Mouse (Mus musculus): ENCODE results near the gene Rap1gap. TPM values are rescaled to one million over a fixed set of nuclear protein-coding genes. Genes with fewer than 3 reads are reported as not detected.

The Rap1gap gene
- total RNA-seq, 2 experiments from 2014 or later: 6.6 to 7.4 TPM

DNA sequence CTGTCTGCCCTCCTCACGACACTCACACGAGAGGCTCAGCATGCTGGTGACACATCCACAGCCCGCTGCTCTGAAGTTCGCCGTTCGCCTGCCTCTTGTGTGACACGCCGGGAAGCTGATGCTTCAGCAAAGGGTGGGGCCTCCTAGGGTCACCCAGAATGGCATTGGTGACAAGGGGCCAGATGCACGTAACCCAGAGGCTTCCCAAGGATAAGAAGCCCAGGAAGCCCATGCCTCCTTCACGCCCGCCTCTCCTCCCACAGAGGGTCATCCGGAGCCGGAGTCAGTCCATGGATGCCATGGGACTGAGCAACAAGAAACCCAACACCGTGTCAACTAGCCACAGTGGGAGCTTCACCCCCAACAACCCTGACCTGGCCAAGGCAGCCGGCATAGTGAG, 57.0 kb downstream of the Rap1gap start:
- no peak for DNase-seq (ENCODE audit: low spot score in 2 of 2)

GRCm38 (mm10) chr4:137722230-137722629, 57.7 kb downstream of the Rap1gap start:
- no peak for DNase-seq (ENCODE audit: low spot score in 2 of 2)

- DNase-seq (ENCODE audit: low spot score in 2 of 2): peak in 1 of 2 experiments; percentile 65
Observed at GRCm38 (mm10) chr4:137722692-137723427, 58.3 kb downstream of the Rap1gap start.

DNA sequence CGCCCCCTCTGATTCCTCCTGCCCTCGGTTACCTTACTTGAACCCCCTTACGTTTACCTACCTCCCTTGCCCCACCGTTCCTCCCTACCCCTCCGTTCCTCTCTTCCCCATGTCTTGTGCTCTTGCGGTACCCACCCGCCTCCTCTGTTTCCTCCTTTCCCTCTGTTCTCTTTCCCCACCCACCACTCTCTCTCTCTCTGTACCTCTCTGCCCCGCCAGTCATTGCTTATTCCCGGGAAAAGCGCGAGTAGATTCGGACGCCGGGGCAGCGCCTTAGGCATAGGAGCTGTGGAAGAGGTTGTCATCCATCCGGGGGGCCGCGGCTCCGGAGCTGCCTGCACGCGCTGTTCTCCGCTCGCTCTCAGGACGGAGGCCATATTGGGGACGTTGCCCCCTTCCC, 59.0 kb downstream of the Rap1gap start:
- DNase-seq (ENCODE audit: low spot score in 2 of 2): no peak

DNA sequence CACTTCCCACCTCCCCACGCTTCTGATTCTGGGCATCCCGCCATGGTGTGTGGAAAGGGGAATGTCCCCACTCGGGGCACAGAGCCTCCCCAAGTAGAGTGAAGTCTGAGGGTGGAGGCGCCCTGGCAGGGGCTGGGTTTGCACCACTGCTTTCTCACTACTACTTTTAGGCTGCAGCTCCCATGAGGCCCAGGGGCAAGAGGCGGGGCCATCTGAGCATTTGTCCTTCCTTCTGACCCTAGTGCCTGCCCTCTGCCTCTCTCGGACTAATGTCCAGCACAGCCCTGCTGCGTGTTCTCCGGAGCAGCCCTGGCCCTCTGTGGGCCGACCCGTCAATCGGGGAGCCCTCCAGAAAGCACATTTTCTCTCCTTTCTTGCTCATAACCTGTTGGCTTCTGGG, 59.7 kb downstream of the Rap1gap start:
- no peak for DNase-seq (ENCODE audit: low spot score in 2 of 2)

- DNase-seq (ENCODE audit: low spot score in 2 of 2): peak; percentile 50 to 57
Observed at GRCm38 (mm10) chr4:137724766-137725165, 60.2 kb downstream of the Rap1gap start.

DNA sequence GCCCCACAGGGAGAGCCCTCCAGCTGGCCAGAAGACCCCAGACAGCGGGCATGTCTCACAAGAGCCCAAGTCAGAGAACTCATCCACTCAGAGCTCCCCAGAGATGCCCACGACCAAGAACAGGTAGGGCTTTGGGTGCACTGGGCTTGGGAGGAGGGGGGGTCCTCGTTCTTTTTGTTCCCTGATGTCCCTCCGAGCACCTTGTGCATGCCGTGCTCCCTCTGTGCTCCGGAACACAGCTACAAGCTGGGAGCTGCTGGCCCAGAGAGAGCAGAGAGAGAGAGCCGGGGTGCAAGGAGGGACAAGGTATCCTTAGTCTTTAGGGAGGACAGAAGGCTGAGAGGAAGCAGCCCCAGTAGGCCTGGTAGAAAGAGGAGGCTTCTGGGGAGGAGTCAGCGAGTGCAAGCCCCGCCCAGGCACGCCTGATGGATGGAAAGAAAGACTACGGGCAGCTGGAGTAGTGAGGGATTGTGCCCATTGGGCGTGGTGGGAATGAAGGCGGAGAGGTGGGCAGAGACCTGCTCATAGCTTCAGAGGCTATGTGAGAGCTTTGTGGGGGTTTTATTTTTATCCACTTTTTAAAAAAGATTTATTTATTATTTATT, 61.1 kb downstream of the Rap1gap start:
- no peak for DNase-seq (ENCODE audit: low spot score in 2 of 2)

DNA sequence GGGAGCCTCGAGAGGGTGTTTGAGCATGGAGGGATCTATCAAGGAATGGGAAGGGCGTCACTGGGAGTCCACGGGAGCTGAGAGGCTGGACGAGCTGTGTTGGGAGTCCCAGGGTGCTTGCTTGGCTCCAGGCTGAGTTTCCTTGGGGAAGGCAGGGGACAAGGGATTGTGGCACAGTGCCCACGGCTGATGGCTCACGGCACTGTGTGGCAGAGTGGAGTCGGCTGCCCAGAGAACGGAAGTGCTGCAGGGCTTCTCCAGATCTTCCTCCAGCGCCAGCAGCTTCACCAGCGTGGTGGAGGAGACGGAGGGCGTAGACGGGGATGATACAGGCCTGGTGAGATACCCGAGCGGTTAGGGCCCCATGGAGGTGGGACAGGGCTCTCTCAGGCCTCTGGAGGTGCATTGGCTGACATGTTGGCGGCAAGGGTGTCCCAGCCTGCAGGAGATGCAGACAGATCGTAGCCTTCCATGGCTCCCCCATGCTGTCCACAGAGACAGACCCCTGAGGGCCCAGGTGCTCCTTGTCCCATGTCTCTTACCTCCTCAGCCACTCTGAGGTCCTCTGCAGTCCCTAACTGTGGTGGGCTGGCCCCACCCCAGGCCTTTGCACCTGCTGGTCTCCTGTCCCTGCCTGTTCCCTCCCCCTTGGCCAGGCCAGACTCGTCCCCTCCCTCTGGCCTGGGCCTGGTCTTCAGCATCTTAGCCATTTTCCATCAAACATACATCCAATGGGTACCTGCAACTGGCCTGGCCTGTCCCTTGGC, 62.4 kb downstream of the Rap1gap start:
- DNase-seq (ENCODE audit: low spot score in 2 of 2): no peak

DNA sequence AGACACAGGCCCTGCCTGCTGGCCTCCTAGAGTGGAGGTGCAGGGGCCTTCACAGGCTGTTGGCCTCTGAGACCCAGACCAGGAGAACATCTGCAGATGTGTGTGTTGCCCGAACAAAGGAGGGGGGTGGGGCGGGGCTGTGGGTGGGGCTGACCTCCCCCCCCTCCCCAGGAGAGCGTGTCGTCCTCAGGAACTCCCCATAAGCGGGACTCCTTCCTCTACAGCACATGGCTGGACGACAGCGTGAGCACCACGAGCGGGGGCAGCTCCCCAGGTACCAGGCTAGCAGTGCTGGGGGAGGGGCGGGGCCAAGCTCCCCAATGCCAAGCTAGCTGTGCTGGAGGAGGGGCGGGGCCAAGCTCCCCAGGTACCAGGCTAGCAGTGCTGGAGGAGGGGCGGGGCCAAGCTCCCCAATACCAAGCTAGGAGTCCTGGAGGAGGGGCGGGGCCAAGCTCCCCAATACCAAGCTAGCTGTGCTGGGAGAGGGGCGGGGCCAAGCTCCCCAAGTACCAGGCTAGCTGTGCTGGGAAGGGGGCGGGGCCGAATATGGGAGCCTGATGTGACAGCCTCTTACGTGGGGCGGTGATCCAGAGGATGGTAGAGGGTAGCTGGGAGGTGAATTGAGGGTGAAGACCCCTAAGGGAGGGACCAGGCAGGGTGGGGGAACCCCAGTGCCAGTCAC, 63.1 kb downstream of the Rap1gap start:
- no peak for DNase-seq (ENCODE audit: low spot score in 2 of 2)

DNA sequence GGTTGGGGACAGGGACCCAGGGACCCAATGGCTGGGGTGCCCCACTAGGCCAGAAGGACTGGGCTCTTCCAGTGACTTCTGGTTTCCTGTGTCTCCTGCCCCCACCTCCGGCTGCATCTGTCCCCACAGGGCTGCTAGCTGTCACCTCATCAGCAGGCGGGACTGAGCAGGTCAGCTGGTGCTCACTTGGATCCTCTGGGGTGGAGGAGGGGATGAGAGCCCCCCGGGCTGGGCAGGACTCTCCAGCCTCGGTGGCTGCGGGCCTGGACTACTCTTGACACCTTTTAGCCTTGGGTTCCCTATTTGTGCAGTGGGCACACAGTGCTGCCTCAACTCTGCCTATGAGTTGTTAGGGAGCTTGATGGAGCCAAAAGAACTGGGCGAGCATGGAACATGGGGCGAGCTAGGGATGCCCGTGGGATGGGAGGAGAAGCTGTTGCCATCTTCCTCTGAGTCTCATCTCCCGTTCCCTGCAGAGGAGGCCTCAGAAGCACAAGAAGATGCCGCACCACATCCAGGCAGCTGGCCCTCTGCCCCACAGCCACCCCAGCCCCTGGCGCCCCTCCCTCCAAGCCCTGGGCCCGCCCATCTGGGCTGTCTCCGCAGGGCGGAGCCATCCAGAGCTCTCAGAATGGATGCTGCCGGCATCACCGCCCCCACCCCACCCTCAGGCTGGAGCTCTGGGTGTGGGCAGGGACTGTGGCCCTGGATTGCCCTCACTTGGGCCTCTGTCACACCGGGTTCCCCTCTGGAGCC, 64.1 kb downstream of the Rap1gap start:
- no peak for DNase-seq (ENCODE audit: low spot score in 2 of 2)

GRCm38 (mm10) chr4:137729155-137729855, 64.8 kb downstream of the Rap1gap start:
- no peak for DNase-seq (ENCODE audit: low spot score in 2 of 2)

- peak; percentile 83 to 87 for DNase-seq (ENCODE audit: low spot score in 2 of 2)
Observed at GRCm38 (mm10) chr4:137730134-137730533, 65.6 kb downstream of the Rap1gap start.

- DNase-seq (ENCODE audit: low spot score in 2 of 2): no peak
Observed at GRCm38 (mm10) chr4:137730757-137731156, 66.2 kb downstream of the Rap1gap start.

DNA sequence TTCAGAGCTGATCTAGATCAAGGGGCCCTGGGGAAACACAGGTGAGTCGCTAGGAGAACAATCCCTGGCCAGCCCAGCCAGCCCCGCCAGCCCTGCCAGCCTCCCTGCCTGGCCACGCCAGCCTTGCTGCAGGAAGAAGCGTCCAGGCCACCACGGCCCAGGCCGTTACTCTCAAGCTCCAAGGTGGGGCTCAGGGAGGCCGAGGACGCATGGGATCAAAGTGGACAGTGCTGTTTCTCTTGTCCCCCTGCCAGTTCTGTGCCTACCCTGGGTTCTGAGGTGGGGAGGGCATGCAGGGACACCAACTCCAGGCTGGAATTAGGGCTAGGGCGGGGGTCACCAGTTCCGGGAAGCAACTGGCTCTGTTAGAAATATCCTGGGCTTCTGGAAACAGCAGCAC, 67.4 kb downstream of the Rap1gap start:
- DNase-seq (ENCODE audit: low spot score in 2 of 2): no peak

- DNase-seq (ENCODE audit: low spot score in 2 of 2): no peak
Observed at GRCm38 (mm10) chr4:137732361-137732760, 67.8 kb downstream of the Rap1gap start.

GRCm38 (mm10) chr4:137732962-137733361, 68.4 kb downstream of the Rap1gap start:
- DNase-seq (ENCODE audit: low spot score in 2 of 2): no peak

DNA sequence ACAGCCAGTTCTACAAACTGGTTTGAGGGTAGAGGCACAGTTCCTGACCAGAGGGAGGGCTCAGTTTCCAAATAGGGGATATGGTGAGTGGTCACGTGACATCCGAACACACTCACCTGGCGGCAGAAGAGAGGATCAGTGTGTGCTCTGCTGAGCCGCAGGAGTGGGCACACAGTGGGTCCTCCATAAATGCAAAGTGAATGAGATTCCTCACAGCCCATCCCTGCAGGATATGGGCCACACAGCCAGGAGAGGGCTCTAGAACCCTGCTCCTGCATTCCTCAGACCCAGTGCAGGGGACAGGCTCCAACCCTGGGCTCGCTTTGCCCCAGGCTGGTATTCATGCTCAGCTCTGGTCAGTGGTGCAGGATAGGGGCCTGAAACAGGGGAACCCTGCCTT, 68.9 kb downstream of the Rap1gap start:
- DNase-seq (ENCODE audit: low spot score in 2 of 2): no peak

GRCm38 (mm10) chr4:137736220-137736701, 71.7 kb downstream of the Rap1gap start:
- no peak for DNase-seq (ENCODE audit: low spot score in 2 of 2)

DNA sequence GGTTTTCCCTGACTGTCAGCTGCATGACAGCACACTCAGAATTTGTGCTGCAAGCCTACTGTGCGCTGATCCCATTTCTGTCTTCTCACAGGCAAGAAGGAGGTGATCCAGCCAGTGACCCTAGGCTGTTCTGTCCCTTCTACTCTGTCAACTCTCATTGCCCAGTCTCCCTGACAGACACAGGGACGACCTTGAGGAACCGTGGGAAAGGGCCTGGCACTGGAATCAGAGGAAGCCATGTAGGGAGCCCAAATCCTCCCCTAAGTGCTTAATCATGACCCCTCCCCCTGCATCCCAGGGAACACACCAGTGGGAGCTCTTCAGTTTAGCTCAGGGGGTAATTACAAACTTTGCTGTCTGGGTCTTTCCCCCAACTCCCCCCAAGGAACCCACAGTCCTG, 73.2 kb downstream of the Rap1gap start:
- DNase-seq (ENCODE audit: low spot score in 2 of 2): no peak
